Mouse (Mus musculus) B cell, adult 2 months (primary cell): ENCODE results near the gene Gm48552.

Source experiments
- DNase-seq, 2 experiments: peaks; one replicate each; pipeline ENCODE4 v3.0.0; 2022

Gm48552 gene

DNA sequence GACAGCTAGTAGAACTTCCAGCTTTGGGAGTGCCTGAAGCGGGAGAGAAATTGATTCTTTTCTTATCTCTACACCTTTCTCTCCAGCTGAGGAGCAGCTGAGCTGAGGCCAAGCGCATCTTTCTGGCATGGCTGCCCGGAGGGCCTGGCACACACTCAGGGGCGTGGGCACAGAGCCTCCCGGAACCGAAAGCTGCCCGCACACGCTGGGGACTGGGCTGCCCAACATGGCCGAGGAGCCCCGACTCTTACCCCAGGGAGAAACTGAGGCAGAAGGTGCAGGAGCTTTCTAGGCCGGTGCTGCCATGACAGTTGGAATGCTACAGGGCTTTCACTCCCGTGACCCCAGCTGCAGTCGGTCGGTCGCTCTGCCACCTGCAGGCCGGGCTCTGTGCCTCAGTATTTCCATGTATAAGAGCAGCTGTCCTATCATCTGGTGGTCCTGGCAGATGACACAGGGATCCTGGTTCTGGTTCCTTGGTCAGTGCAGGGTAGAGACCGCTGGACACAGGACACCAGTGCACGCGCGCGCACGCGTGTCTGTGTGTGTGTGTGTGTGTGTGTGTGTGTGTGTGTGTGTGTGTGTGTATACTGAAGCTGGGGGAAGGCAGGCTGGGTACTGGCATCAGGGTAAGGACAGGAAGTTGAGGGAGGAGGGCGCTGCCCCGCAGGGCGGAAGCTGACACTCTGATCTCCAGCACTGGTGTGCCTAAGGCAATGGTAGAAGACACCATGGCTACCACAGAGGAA, 44.9 kb downstream of the Gm48552 start:
- peak; percentile 67 to 73 for DNase-seq

DNA sequence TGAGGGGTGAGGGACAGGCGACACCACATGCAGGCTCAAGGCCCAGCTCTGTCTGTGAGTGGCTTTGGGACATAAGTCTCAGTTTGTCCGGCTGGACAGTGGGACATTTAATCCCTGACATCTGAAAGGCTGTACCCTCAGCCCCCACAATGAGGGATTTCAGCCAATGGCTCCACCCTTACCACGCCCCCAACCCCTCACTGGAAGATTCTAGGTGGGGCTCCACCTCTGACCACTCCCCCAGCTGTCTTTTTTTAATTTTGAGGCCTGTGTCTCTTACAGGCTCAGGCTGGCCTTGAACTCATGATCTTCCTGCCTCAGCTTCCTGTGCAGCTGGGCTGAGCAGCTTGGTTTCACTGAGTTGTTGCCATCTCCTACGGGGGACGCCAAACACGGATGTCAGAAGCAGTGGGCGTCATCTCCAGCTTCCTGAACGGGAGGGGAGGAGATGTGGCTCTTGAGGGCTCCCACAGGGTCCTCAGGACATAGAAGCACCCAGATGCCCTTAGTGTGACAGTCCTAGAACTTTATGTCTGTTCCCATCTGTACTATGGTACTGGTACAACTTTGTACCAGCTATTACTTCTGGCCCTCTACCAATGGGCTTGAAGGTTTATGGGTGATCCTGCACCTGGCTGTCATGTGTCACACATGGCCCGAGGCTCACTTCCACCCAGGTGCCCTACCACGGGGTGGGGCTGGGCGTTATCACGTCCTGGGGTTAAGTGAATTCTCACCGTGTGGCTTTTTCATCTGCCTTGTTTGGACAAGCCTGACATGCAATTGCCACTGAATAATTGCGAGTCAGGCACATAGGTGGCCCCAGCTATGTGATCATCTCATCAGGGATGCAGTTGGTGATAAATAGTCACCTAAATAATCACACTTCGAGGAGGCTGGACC, 45.8 kb downstream of the Gm48552 start:
- peak; percentile 39 to 40 for DNase-seq

- DNase-seq, result no peak
Observed at GRCm38 (mm10) chr10:81435436-81435835, 46.6 kb downstream of the Gm48552 start.
